Mouse (Mus musculus) ES-E14 (cell line): ENCODE results near the gene Gm21976. TPM values are rescaled to one million over a fixed set of nuclear protein-coding genes. Genes with fewer than 3 reads are reported as not detected.

Experiments used
- DNase-seq: peaks from one replicate; pipeline ENCODE4 v3.0.0-alpha.2; 2013; ENCODE audit warnings: low read depth, low spot score
- H3K27ac ChIP-seq: 2 replicates; pipeline ENCODE4 v1.5.1; 2012; ENCODE audit warnings: low read depth, mild to moderate bottlenecking, low read length, moderate library complexity, mixed read lengths; ENCODE audit not compliant: poor library complexity, insufficient read depth, severe bottlenecking
- H3K36me3 ChIP-seq: 2 replicates; pipeline ENCODE4 v1.6.1; 2012; ENCODE audit warnings: mild to moderate bottlenecking, low read length, moderate library complexity, mixed read lengths; ENCODE audit not compliant: control insufficient read depth, poor library complexity, insufficient read depth, severe bottlenecking
- H3K4me1 ChIP-seq, 2 experiments: fragments of 150-350 bp in 1 of 2; sonication (generic) in 1 of 2; 2 replicates each; pipeline ENCODE4 v1.6.1; 2012; ENCODE audit warnings: low read length in 2 of 2, mild to moderate bottlenecking in 1 of 2, mixed read lengths in 1 of 2; ENCODE audit not compliant: control insufficient read depth in 2 of 2, insufficient read depth in 2 of 2, poor library complexity in 1 of 2
- H3K4me3 ChIP-seq, 2 experiments: fragments of 150-350 bp in 1 of 2; sonication (generic) in 1 of 2; 2 replicates each; pipeline ENCODE4 v1.5.1; 2012; ENCODE audit warnings: low read length in 2 of 2, low read depth in 1 of 2, mild to moderate bottlenecking in 1 of 2, mixed read lengths in 1 of 2; ENCODE audit not compliant: insufficient read depth in 1 of 2, poor library complexity in 1 of 2, severe bottlenecking in 1 of 2
- H3K9ac ChIP-seq: 2 replicates; pipeline ENCODE4 v1.6.1; 2012; ENCODE audit warnings: low read depth, mild to moderate bottlenecking, low read length, mixed read lengths; ENCODE audit not compliant: poor library complexity, insufficient read depth, severe bottlenecking
- H3K9me3 ChIP-seq: fragments of 150-350 bp; sonication (generic); 2 replicates; pipeline ENCODE4 v1.6.1; 2012; ENCODE audit warnings: low read depth, mild to moderate bottlenecking, low read length; ENCODE audit not compliant: control insufficient read depth, insufficient read depth
- CHD2 ChIP-seq: IDR thresholded peaks from 2 replicates; pipeline ENCODE4 v1.6.1; 2014; ENCODE audit warnings: mild to moderate bottlenecking, low read depth, low read length, inconsistent platforms
- HCFC1 ChIP-seq: IDR thresholded peaks from 2 replicates; pipeline ENCODE4 v1.6.1; 2012; ENCODE audit warnings: low read length, inconsistent platforms, borderline replicate concordance; ENCODE audit not compliant: insufficient read depth
- MAFK ChIP-seq: IDR thresholded peaks from 2 replicates; pipeline ENCODE4 v1.6.1; 2014; ENCODE audit warnings: mild to moderate bottlenecking, low read depth, low read length, inconsistent platforms; ENCODE audit not compliant: insufficient read depth
- ZC3H11A ChIP-seq: IDR thresholded peaks from 2 replicates; pipeline ENCODE4 v1.6.1; 2012; ENCODE audit warnings: low read depth, mild to moderate bottlenecking, inconsistent platforms, low read length, borderline replicate concordance
- ZNF384 ChIP-seq: IDR thresholded peaks from 2 replicates; pipeline ENCODE4 v1.6.1; 2012; ENCODE audit warnings: low read depth, low read length, inconsistent platforms
- in situ Hi-C, 2 experiments: fragments of 600-800 bp; cut with MboI; formaldehyde crosslinking; loops; one replicate each; pipeline ENCODE4 v1.15.1; 2025; ENCODE audit warnings: low sequenced_read_pairs in 2 of 2, inconsistent platforms in 1 of 2; ENCODE audit not compliant: unreplicated experiment in 2 of 2
- total RNA-seq: library from RNA; depleted of rRNA; stranded (reverse); fragments of 300-350 nt; gene quantifications from 2 replicates; pipeline ENCODE4 v1.2.3, GENCODE M21; 2012

Gene Gm21976
- total RNA-seq, 1 experiment, result not detected

DNA sequence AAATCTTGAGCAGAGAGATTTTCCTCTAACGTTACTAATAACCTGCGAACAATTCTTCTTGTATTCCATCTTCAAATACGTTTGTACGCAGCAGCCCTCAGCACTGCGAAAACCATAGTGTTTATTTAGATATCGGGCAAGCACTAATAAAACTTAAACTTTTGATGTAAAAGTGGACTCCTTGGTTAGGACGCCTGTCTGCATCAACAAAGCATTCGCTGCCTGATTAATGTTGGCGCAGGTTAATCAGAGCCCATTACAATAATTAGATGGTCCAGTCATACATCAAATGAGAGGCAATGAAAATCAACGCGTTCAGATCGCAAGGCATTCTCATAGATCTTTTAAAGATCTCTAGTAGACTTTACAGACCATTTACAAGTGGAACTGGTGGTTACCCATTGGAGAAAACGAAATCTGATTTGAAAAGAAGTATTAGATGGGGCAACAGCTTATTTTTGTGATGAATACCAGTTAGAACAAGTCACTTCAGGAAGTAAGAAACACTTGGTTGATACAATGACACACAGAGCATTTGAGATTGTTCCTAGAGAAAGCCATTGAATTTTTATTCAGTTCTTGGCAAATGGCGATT is 72.8 kb downstream of the Gm21976 start:
- no peaks in the 10 kb centered on the region for H3K36me3 ChIP-seq
- H3K4me1 ChIP-seq, result no peaks in the 10 kb centered on the region
- H3K9me3 ChIP-seq, result no peaks in the 10 kb centered on the region
- no peak overlapping the region for H3K9ac ChIP-seq
- no peak overlapping the region for H3K27ac ChIP-seq
- no peak overlapping the region for H3K4me3 ChIP-seq
- DNase-seq, result no peak
- in situ Hi-C loops, result no loop called here
- TF ChIP-seq HCFC1 (no peak), ZNF384 (no peak), ZC3H11A (no peak), CHD2 (no peak), MAFK (no peak)

GRCm38 (mm10) chr13:98353709-98354089 is 74.0 kb downstream of the Gm21976 start:
- DNase-seq, result no peak
- TF ChIP-seq ZC3H11A (no peak), CHD2 (no peak)
- in situ Hi-C loops, result no loop called here
- Histone ChIP-seq H3K4me3 (peak overlapping the region; percentile 56 to 68), H3K4me1 (peaks cover 0 to 3% of the 10 kb centered on the region in 2 experiments; a peak in 1 of 4 replicates), H3K9me3 (no peaks in the 10 kb centered on the region), H3K27ac (no peak overlapping the region), H3K9ac (no peak overlapping the region), H3K36me3 (no peaks in the 10 kb centered on the region)

- peak within 1 kb of the TSS; percentile 56 to 68 for H3K4me3 ChIP-seq
- peak within 1 kb of the TSS; percentile 17 for H3K9ac ChIP-seq
- H3K9me3 ChIP-seq, result no peaks in the 10 kb centered on the region
- in situ Hi-C loops, result no loop called here
- H3K4me1 ChIP-seq, result peaks cover 0 to 3% of the 10 kb centered on the region in 2 experiments; a peak in 1 of 4 replicates
- no peak within 1 kb of the TSS for H3K27ac ChIP-seq
- no peak for TF ChIP-seq ZC3H11A
- no peak for TF ChIP-seq MAFK
- no peak for DNase-seq
- H3K36me3 ChIP-seq, result no peaks in the 10 kb centered on the region
Observed at GRCm38 (mm10) chr13:98354090-98354801, 74.6 kb downstream of the Gm21976 start, which contains the start of gene Foxd1. TSS of gene Foxd1 (plus strand) at chr13:98354242.

- no peak for TF ChIP-seq HCFC1
- TF ChIP-seq ZC3H11A, result no peak
- no peak for TF ChIP-seq CHD2
- TF ChIP-seq MAFK, result no peak
- TF ChIP-seq ZNF384, result no peak
- DNase-seq, result no peak
- in situ Hi-C loops, result no loop called here
Observed at GRCm38 (mm10) chr13:98354871-98355558, 75.3 kb downstream of the Gm21976 start.

More at GRCm38 (mm10) chr13:98354871-98355558, 75.3 kb downstream of the Gm21976 start:
- no peak overlapping the region for H3K27ac ChIP-seq
- H3K4me1 ChIP-seq, result peaks cover 0 to 3% of the 10 kb centered on the region in 2 experiments; a peak in 1 of 4 replicates
- H3K36me3 ChIP-seq, result no peaks in the 10 kb centered on the region
- peak overlapping the region; percentile 17 for H3K9ac ChIP-seq
- no peaks in the 10 kb centered on the region for H3K9me3 ChIP-seq
- H3K4me3 ChIP-seq, result peak overlapping the region; percentile 56 to 68
